Comparison of ENCODE assay signal across 25 mouse cellular contexts in the genomic region with DNA sequence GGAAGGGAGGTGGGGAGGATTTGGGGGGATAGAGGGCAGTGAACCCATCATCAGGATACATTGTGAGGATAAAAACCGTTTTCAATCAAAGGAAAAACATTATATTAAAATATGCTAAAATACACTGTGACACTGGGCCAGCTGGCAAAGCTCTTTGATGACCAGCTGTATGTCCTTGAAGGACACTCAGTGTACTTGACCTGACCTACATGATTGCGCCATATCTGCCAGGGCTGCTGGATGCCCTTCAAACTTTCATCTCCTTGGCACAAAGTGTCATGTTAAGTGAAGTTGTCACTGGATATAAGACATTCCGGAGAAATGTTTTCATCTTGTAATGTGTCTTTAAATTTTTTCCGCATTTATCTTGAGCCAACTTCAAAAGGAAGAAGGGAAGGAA. TPM values are rescaled to one million over a fixed set of nuclear protein-coding genes. Genes with fewer than 3 reads are reported as not detected.
A peak's percentile ranks its signal among the peaks of the same experiment; 100 is the strongest.
DNase-seq lines count a peak whose midpoint lies in the region; ATAC-seq and TF ChIP-seq lines count a peak whose summit lies in the region.
"Had no signal": no experiment of that assay in that cellular context is flagged by ENCODE, and none has a peak within 500 bp of the region (broad histone marks: within the 10 kb centered on the region; RNA-seq: fewer than 3 reads in every experiment).

No protein-coding gene starts in this region.

- H3ac ChIP-seq in myocyte (ENCODE audit: control insufficient read depth, insufficient read length), result no peak overlapping the region

- peak; percentile 88 for ATAC-seq in lung, embryonic 16.5 days (ENCODE audit: low read depth)
- ATAC-seq: CD4-positive, CD25-positive, alpha-beta regulatory T cell, adult 4 months; forebrain, embryonic 16.5 days; intestine, embryonic 15.5 days; Patski had no signal

- WGBS in lung, embryonic 16.5 days, result 42% methylated on average over 4 of the region's 4 CpGs
- 53% methylated on average over 4 of the region's 4 CpGs for WGBS in cerebellum, adult 2 months

- no peak overlapping the region for H3K4me3 ChIP-seq in lung, embryonic 16.5 days (ENCODE audit: low read length)
- no peak overlapping the region for H3K4me3 ChIP-seq in myocyte
- H3K4me3 ChIP-seq in cerebellum, adult 2 months (replicated peaks; ENCODE audit: insufficient read depth, low read depth, low read length), result no peak overlapping the region
- H3K4me3 ChIP-seq: heart, embryonic 12.5 days; hindbrain, embryonic 15.5 days; intestine, embryonic 15.5 days; kidney, embryonic 15.5 days; liver, embryonic 13.5 days; neural tube, embryonic 12.5 days had no signal

- TF ChIP-seq POLR2A in myocyte (IDR thresholded peaks at IDR 0.05; ENCODE audit: insufficient read length, low read depth), result no peak
- TF ChIP-seq POLR2A in cerebellum, adult 2 months (IDR thresholded peaks at IDR 0.05; ENCODE audit: borderline replicate concordance, insufficient read depth, low read length), result no peak

- DNase-seq in heart, adult 11 months, result peak; percentile 77
- DNase-seq in heart, postnatal 4 days, result no peak
- peak; percentile 77 for DNase-seq in adrenal gland, adult 8-10 months
- no peak for DNase-seq in cerebellum, adult 2 months
- DNase-seq in spleen, adult 12 weeks (ENCODE audit: low spot score), result no peak
- DNase-seq in layer of hippocampus, adult 8-10 months (ENCODE audit: low spot score in 2 of 2), result no peak
- DNase-seq: cerebellum, adult 11 months; cerebellum, postnatal 25 days; embryo, embryonic 11 days; heart, postnatal 14 days; liver, embryonic 13.5 days; right cerebral cortex, postnatal 14 days; thymus, postnatal 36 days had no signal

- H3K4me2 ChIP-seq in lung, embryonic 16.5 days (ENCODE audit: low read depth, low read length), result no peak overlapping the region
- no peak overlapping the region for H3K4me2 ChIP-seq in myocyte (ENCODE audit: low read depth)
- H3K4me2 ChIP-seq: heart, embryonic 12.5 days; hindbrain, embryonic 15.5 days; intestine, embryonic 15.5 days; kidney, embryonic 15.5 days; liver, embryonic 13.5 days; midbrain, embryonic 11.5 days; neural tube, embryonic 12.5 days had no signal

- no peak overlapping the region for H3K9ac ChIP-seq in lung, embryonic 16.5 days (ENCODE audit: low read length)
- H3K9ac ChIP-seq: heart, embryonic 12.5 days; hindbrain, embryonic 15.5 days; intestine, embryonic 15.5 days; kidney, embryonic 15.5 days; liver, embryonic 13.5 days; neural tube, embryonic 12.5 days had no signal

- no peaks in the 10 kb centered on the region for H3K36me3 ChIP-seq in lung, embryonic 16.5 days (ENCODE audit: control insufficient read depth, insufficient read depth, low read length)
- H3K36me3 ChIP-seq in myocyte (ENCODE audit: control insufficient read depth, insufficient read depth), result no peaks in the 10 kb centered on the region
- H3K36me3 ChIP-seq: heart, embryonic 12.5 days; hindbrain, embryonic 15.5 days; intestine, embryonic 15.5 days; kidney, embryonic 15.5 days; liver, embryonic 13.5 days; neural tube, embryonic 12.5 days had no signal

- no peak for TF ChIP-seq CTCF in cerebellum, adult 2 months (IDR thresholded peaks at IDR 0.05; ENCODE audit: borderline replicate concordance, insufficient read depth, low read depth, low read length)

- no peaks in the 10 kb centered on the region for H3K79me2 ChIP-seq in myocyte (ENCODE audit: control insufficient read depth, insufficient read depth)

- H3K4me1 ChIP-seq in lung, embryonic 16.5 days (replicated peaks; ENCODE audit: control insufficient read depth, insufficient read depth, low read length), result no peaks in the 10 kb centered on the region; the same call in none of the 2 replicates
- H3K4me1 ChIP-seq in cerebellum, adult 2 months (ENCODE audit: control insufficient read depth, insufficient read depth, low read length), result no peaks in the 10 kb centered on the region
- H3K4me1 ChIP-seq: heart, embryonic 12.5 days; hindbrain, embryonic 15.5 days; intestine, embryonic 15.5 days; kidney, embryonic 15.5 days; liver, embryonic 13.5 days; neural tube, embryonic 12.5 days had no signal

- no peaks in the 10 kb centered on the region for H3K9me3 ChIP-seq in lung, embryonic 16.5 days (ENCODE audit: control insufficient read depth, low read length)
- H3K9me3 ChIP-seq: heart, embryonic 12.5 days; hindbrain, embryonic 15.5 days; intestine, embryonic 15.5 days; kidney, embryonic 15.5 days; liver, embryonic 13.5 days; neural tube, embryonic 12.5 days had no signal

- peak overlapping the region; percentile 59; the same call in 1 of the 2 replicates for H3K27ac ChIP-seq in lung, embryonic 16.5 days (ENCODE audit: low read length)
- no peak overlapping the region for H3K27ac ChIP-seq in cerebellum, adult 2 months (ENCODE audit: insufficient read depth, low read length)
- H3K27ac ChIP-seq: hindbrain, embryonic 15.5 days; intestine, embryonic 15.5 days; kidney, embryonic 15.5 days; liver, embryonic 13.5 days; neural tube, embryonic 12.5 days; stomach, postnatal 0 days had no signal

- no peaks in the 10 kb centered on the region for H3K27me3 ChIP-seq in lung, embryonic 16.5 days (ENCODE audit: control insufficient read depth, insufficient read depth, low read depth, low read length)
- H3K27me3 ChIP-seq in myocyte (ENCODE audit: control insufficient read depth, insufficient read depth, insufficient read length), result no peaks in the 10 kb centered on the region
- H3K27me3 ChIP-seq in cerebellum, adult 2 months (ENCODE audit: control insufficient read depth, insufficient read depth, low read length), result no peaks in the 10 kb centered on the region
- H3K27me3 ChIP-seq: heart, embryonic 12.5 days; hindbrain, embryonic 15.5 days; intestine, embryonic 15.5 days; kidney, embryonic 15.5 days; liver, embryonic 13.5 days; neural tube, embryonic 12.5 days had no signal

TF ChIP-seq in myocyte, 11 proteins besides CTCF, POLR2A, EP300 and RAD21:
- TF ChIP-seq MYOD1 (IDR thresholded peaks at IDR 0.05; ENCODE audit: control insufficient read depth in 1 of 3, insufficient read length in 2 of 3, low read depth in 2 of 3) (no peak), CEBPB (IDR thresholded peaks at IDR 0.05; ENCODE audit: insufficient read depth, poor library complexity, severe bottlenecking) (0 out of 2 replicates have a peak, but pooled peaks have one; percentile 15), TCF12 (IDR thresholded peaks at IDR 0.05; ENCODE audit: insufficient read depth, poor library complexity, severe bottlenecking) (no peak), SRF (IDR thresholded peaks at IDR 0.05; ENCODE audit: control insufficient read depth, insufficient read length, low read depth) (no peak)

RNA-seq across cellular contexts. Expression of a gene that starts 19.7 kb away (rescaled TPM):
- total RNA-seq in heart, postnatal 4 days (2021), result 10 to 100 TPM; 27.3 to 29.0 TPM
- total RNA-seq in adrenal gland, adult 8-10 months (2022), result 10 to 100 TPM; 39.0 to 70.9 (median 46.7) TPM
- 7.0 and 7.5 TPM in 2 replicates for polyA plus RNA-seq in lung, embryonic 16.5 days (2015; fragmentation: Nextera tagmentation; extraction: Ambion mirVana)
- 3.5 TPM for polyA plus RNA-seq in myocyte (2012; fragmentation: generic; extraction: Trizol)
- 6.3 and 6.9 TPM in 2 replicates for polyA plus RNA-seq in cerebellum, adult 2 months (2012; rRNA removed)
- 10 to 100 TPM; 17.0 to 20.8 (median 19.8) TPM for total RNA-seq in layer of hippocampus, adult 8-10 months (2022)

RNA-seq across cellular contexts. Expression of a gene that starts 23.2 kb away (rescaled TPM):
- 10 to 100 TPM; 19.7 to 23.2 TPM for total RNA-seq in heart, postnatal 4 days (2021)
- total RNA-seq in adrenal gland, adult 8-10 months (2022), result 1 to 10 TPM; 2.0 to 3.5 (median 2.6) TPM
- polyA plus RNA-seq in lung, embryonic 16.5 days (2015; fragmentation: Nextera tagmentation; extraction: Ambion mirVana), result 77.2 and 85.7 TPM in 2 replicates
- 1.9 TPM for polyA plus RNA-seq in myocyte (2012; fragmentation: generic; extraction: Trizol)
- 0.55 and 0.56 TPM in 2 replicates for polyA plus RNA-seq in cerebellum, adult 2 months (2012; rRNA removed)
- total RNA-seq in layer of hippocampus, adult 8-10 months (2022), result 1 to 10 TPM in 3 of 4 experiments, under 1 TPM in 1; 0.68 to 1.7 (median 1.4) TPM

Comparison
In these comparisons a context has a peak if more than half of its experiments do, and no peak if none do; other contexts are left out.
1. DNase-seq: peak in heart, adult 11 months (single experiment) and adrenal gland, adult 8-10 months (single experiment); none in heart, postnatal 4 days (single experiment), cerebellum, adult 2 months (0 of 2), spleen, adult 12 weeks (single experiment) and layer of hippocampus, adult 8-10 months (0 of 2).
2. RNA of a gene that starts 23.2 kb away (total RNA-seq): 19.7 to 23.2 TPM in heart, postnatal 4 days; 2.0 to 3.5 TPM in adrenal gland, adult 8-10 months and 0.68 to 1.7 TPM in layer of hippocampus, adult 8-10 months; every median in the first group is over 4 times any median in the second.